ENCODE assay signal across 30 mouse cellular contexts in the genomic region with DNA sequence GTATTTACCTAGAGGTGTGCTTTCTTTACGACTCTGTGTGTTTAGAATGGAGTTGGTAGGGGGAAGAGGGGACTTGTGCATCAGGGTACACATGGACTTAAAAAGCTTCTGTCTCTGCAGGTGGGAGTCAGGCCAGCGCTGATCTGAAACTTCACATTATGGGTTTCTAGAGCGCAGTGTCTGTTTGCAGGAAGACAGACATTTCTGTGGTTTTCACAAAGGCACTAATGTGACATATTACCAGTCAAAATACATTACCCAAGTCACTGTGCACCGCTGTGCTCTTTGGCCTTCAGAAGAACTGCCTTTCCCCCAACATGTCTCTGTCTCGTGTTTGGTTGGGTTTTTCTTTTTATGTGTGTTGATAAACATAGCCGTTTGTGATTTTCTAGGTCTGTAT.
DNase-seq lines count a peak whose midpoint lies in the region; ATAC-seq and TF ChIP-seq lines count a peak whose summit lies in the region.
"Had no signal": no experiment of that assay in that cellular context is flagged by ENCODE, and none has a peak within 500 bp of the region (broad histone marks: within the 10 kb centered on the region; RNA-seq: fewer than 3 reads in every experiment).

No protein-coding gene starts in this region.

- WGBS in intestine, postnatal 0 days, result 85% methylated on average over 6 of the region's 6 CpGs

- DNase-seq in induced T-regulatory cell, adult 2 months (ENCODE audit: low read depth), result peak; percentile 72
- peak; percentile 41 to 44 for DNase-seq in thymus, postnatal 10 days (ENCODE audit: low spot score in 2 of 2)
- no peak for DNase-seq in urinary bladder, postnatal 25 days (ENCODE audit: low spot score)
- no peak for DNase-seq in layer of hippocampus, adult 9-11 months
- DNase-seq: adrenal gland, postnatal 10 days; cerebellum, adult 11 months; cerebellum, adult 9-10 months; cerebellum, postnatal 36 days; heart, postnatal 14 days; kidney, adult 11 months; kidney, postnatal 25 days; lung, postnatal 36 days; retina, postnatal 1 day; right cerebral cortex, postnatal 14 days had no signal

- H3K36me3 ChIP-seq in megakaryocyte, embryonic 14.5 days (replicated peaks; ENCODE audit: low read length), result no peaks in the 10 kb centered on the region
- no peaks in the 10 kb centered on the region for H3K36me3 ChIP-seq in intestine, postnatal 0 days (ENCODE audit: control insufficient read depth, insufficient read depth)
- H3K36me3 ChIP-seq: embryonic facial prominence, embryonic 13.5 days; forebrain, embryonic 10.5 days; forebrain, embryonic 15.5 days; limb, embryonic 12.5 days; liver, embryonic 15.5 days; lung, embryonic 15.5 days; midbrain, embryonic 13.5 days; neural tube, embryonic 15.5 days had no signal

- no peak for ATAC-seq in megakaryocyte, adult 5-6 weeks (ENCODE audit: poor library complexity, severe bottlenecking)
- no peak for ATAC-seq in intestine, postnatal 0 days
- ATAC-seq in cerebellum, adult (ENCODE audit: insufficient number of reproducible peaks, low FRiP score, low TSS enrichment), result no peak
- ATAC-seq: forebrain, embryonic 15.5 days; hindbrain, embryonic 16.5 days; midbrain, embryonic 13.5 days had no signal

- H3K9me3 ChIP-seq in megakaryocyte, embryonic 14.5 days, result no peaks in the 10 kb centered on the region
- no peaks in the 10 kb centered on the region for H3K9me3 ChIP-seq in intestine, postnatal 0 days (ENCODE audit: control insufficient read depth)
- H3K9me3 ChIP-seq: embryonic facial prominence, embryonic 13.5 days; forebrain, embryonic 10.5 days; forebrain, embryonic 15.5 days; heart, embryonic 13.5 days; limb, embryonic 12.5 days; liver, embryonic 15.5 days; lung, embryonic 15.5 days; midbrain, embryonic 13.5 days; neural tube, embryonic 15.5 days had no signal

- H3K4me3 ChIP-seq in megakaryocyte, embryonic 14.5 days (replicated peaks), result peak overlapping the region; percentile 33
- no peak overlapping the region for H3K4me3 ChIP-seq in intestine, postnatal 0 days (ENCODE audit: low read depth, low read length)
- H3K4me3 ChIP-seq: embryonic facial prominence, embryonic 13.5 days; forebrain, embryonic 10.5 days; forebrain, embryonic 15.5 days; heart, embryonic 13.5 days; left cerebral cortex, adult 2 months; limb, embryonic 12.5 days; liver, embryonic 15.5 days; lung, embryonic 15.5 days; midbrain, embryonic 13.5 days; neural tube, embryonic 15.5 days had no signal

- no peak overlapping the region for H3K4me2 ChIP-seq in intestine, postnatal 0 days (replicated peaks; ENCODE audit: low read depth)
- H3K4me2 ChIP-seq: embryonic facial prominence, embryonic 13.5 days; forebrain, embryonic 15.5 days; heart, embryonic 13.5 days; limb, embryonic 12.5 days; liver, embryonic 15.5 days; lung, embryonic 15.5 days; midbrain, embryonic 13.5 days; neural tube, embryonic 15.5 days had no signal

- no peak overlapping the region for H3K9ac ChIP-seq in intestine, postnatal 0 days (ENCODE audit: low read depth, low read length)
- H3K9ac ChIP-seq: embryonic facial prominence, embryonic 13.5 days; forebrain, embryonic 15.5 days; heart, embryonic 13.5 days; limb, embryonic 12.5 days; liver, embryonic 15.5 days; lung, embryonic 15.5 days; midbrain, embryonic 13.5 days; neural tube, embryonic 15.5 days had no signal

- no peak overlapping the region for H3K27ac ChIP-seq in intestine, postnatal 0 days (ENCODE audit: low read depth, low read length)
- H3K27ac ChIP-seq: embryonic facial prominence, embryonic 13.5 days; forebrain, embryonic 10.5 days; forebrain, embryonic 15.5 days; heart, embryonic 13.5 days; left cerebral cortex, adult 2 months; limb, embryonic 12.5 days; liver, embryonic 15.5 days; lung, embryonic 15.5 days; midbrain, embryonic 13.5 days; neural tube, embryonic 15.5 days had no signal

- no peak for TF ChIP-seq CTCF in intestine, postnatal 0 days (IDR thresholded peaks at IDR 0.05; ENCODE audit: low read depth)

- no peaks in the 10 kb centered on the region for H3K27me3 ChIP-seq in megakaryocyte, embryonic 14.5 days (replicated peaks)
- no peaks in the 10 kb centered on the region for H3K27me3 ChIP-seq in intestine, postnatal 0 days (replicated peaks; ENCODE audit: control insufficient read depth, insufficient read depth, low read length)
- H3K27me3 ChIP-seq: CH12.LX; embryonic facial prominence, embryonic 13.5 days; forebrain, embryonic 15.5 days; heart, embryonic 13.5 days; limb, embryonic 12.5 days; liver, embryonic 15.5 days; lung, embryonic 15.5 days; midbrain, embryonic 13.5 days; neural tube, embryonic 15.5 days had no signal

- peaks cover 35% of the 10 kb centered on the region for H3K4me1 ChIP-seq in megakaryocyte, embryonic 14.5 days
- no peaks in the 10 kb centered on the region for H3K4me1 ChIP-seq in intestine, postnatal 0 days (replicated peaks; ENCODE audit: control insufficient read depth, insufficient read depth, low read length)
- H3K4me1 ChIP-seq: embryonic facial prominence, embryonic 13.5 days; forebrain, embryonic 15.5 days; heart, embryonic 13.5 days; limb, embryonic 12.5 days; lung, embryonic 15.5 days; midbrain, embryonic 13.5 days; neural tube, embryonic 15.5 days had no signal

Comparison
In these comparisons a context has a peak if more than half of its experiments do, and no peak if none do; other contexts are left out.
1. DNase-seq: peak in induced T-regulatory cell, adult 2 months (single experiment) and thymus, postnatal 10 days (2 of 2); none in urinary bladder, postnatal 25 days (single experiment) and layer of hippocampus, adult 9-11 months (single experiment).